Mouse (Mus musculus): Measurements from ENCODE around the gene Rnf34.

Rnf34 gene

GRCm38 (mm10) chr5:122900558-122901171, 50.8 kb downstream of the Rnf34 start:
- DNase-seq (ENCODE audit: low spot score) = no peak

DNA sequence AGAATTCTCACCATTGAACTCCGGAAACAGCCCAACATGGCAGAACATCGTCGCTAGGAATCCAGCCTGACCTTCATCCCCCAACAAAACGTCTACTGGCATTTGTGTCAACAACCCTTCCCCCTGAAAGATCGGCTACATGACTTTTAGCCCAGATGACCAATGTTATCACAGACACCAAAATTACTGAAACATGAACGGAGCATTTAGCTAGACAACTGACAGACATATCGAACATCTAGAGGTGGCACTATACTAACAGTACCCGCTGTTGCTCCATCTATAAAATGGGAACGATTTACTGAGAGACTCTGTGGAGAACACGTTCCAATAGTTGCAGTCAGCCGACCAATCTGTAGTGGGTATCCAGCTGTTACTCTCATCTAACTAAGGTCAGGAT, 51.3 kb downstream of the Rnf34 start:
- no peak for DNase-seq (ENCODE audit: low spot score)

GRCm38 (mm10) chr5:122901666-122902065, 51.8 kb downstream of the Rnf34 start:
- no peak for DNase-seq (ENCODE audit: low spot score)

GRCm38 (mm10) chr5:122902228-122902627, 52.4 kb downstream of the Rnf34 start:
- DNase-seq (ENCODE audit: low spot score) = no peak

GRCm38 (mm10) chr5:122903165-122903564, 53.3 kb downstream of the Rnf34 start:
- DNase-seq (ENCODE audit: low spot score) = peak; percentile 7

GRCm38 (mm10) chr5:122907182-122907581, 57.3 kb downstream of the Rnf34 start:
- DNase-seq (ENCODE audit: low spot score) = no peak

- no peak for DNase-seq (ENCODE audit: low spot score)
These were observed 58.2 kb downstream of the Rnf34 start for GRCm38 (mm10) chr5:122908001-122908400.

DNA sequence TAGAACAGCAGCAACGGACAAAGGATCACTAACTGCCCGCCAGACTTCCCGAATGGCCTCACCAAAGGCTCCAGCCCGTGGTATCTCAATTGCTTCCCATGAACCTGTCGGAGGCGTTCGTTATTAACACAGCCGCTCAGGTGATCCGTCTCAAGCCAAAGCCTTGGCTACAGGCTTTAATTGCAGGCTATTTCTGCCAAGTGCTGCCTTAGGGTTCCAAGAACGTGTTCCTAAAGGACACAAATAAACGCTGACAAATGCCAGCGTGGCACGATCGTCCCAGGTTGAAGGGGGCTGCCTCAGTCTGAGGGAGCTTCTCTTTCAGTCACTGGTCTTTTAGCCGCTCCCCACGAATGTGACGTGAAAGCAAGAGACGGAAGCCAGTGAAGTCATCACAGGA, 59.6 kb downstream of the Rnf34 start:
- no peak for DNase-seq (ENCODE audit: low spot score)

GRCm38 (mm10) chr5:122912863-122913262, 63.0 kb downstream of the Rnf34 start:
- DNase-seq (ENCODE audit: low spot score) = no peak

- DNase-seq (ENCODE audit: low spot score) = no peak
These were observed 66.3 kb downstream of the Rnf34 start for GRCm38 (mm10) chr5:122916147-122916546.

DNA sequence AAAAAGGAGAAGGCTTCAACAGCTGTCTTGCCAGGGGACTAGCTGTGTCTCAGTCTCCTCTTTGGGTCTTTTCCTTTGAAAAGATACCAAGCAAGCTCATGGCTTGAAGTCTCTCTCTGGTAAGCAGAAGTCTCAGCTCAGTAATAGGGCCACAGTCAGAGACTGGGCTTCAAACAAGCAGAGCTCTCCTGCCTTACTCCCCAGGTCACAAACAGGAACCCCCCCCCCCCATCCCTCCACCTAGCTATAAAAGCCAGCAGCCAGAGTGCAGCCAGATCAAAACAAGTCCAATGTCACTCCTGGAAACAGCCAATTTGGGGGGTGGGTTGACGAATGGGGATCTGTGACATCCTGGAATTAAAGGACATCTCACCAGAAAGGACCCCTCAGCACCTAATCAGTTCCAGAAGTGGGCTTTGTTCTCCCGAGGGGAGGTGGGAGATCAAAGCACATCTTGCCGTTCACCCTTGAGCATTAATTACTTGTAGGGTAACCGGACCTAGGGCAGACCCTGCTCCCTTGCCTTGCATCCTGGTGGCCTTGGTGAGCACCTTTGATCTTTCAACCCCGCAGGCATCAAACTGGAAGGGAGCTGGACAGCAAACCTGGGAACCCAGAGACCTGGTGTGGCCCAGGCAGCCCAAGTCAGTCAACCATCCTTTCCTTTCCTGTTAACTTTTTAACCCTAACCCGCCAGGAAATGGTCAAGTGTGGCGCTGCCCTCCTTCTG, 68.3 kb downstream of the Rnf34 start:
- no peak for DNase-seq (ENCODE audit: low spot score)

- no peak for DNase-seq (ENCODE audit: low spot score)
These were observed 70.7 kb downstream of the Rnf34 start for GRCm38 (mm10) chr5:122920557-122920956.
